Mouse (Mus musculus): ENCODE measurements at regions not wholly inside any gene's neighbourhood (a gene's known extent, or its start where the extent isn't known, plus 50 kb on each side); places are given as distances from the start of the nearest gene placed in this dataset.
A peak's percentile ranks its signal among the peaks of the same experiment; 100 is the strongest.

GRCm38 (mm10) chr10:16600551-16601224 is 1122.3 kb upstream of the Cited2 start:
- Histone ChIP-seq H3K9me3 (replicated peaks) (no peaks in the 10 kb centered on the region), H3K27ac (no peak overlapping the region), H3K4me2 (no peak overlapping the region), H3K9ac (no peak overlapping the region), H3K4me3 (replicated peaks) (no peak overlapping the region), H3K27me3 (no peaks in the 10 kb centered on the region), H3K36me3 (no peaks in the 10 kb centered on the region), H3K4me1 (no peaks in the 10 kb centered on the region)
- ATAC-seq (replicated peaks; ENCODE audit: low FRiP score), result peak; percentile 60; the same call in 1 of the 2 replicates
- WGBS, result 78% methylated on average over 10 of the region's 10 CpGs

GRCm38 (mm10) chr10:16601225-16601595 is 1121.8 kb upstream of the Cited2 start:
- H3K4me1 ChIP-seq, result no peaks in the 10 kb centered on the region
- ATAC-seq (replicated peaks; ENCODE audit: low FRiP score), result no peak
- no peak overlapping the region for H3K4me2 ChIP-seq
- H3K4me3 ChIP-seq (replicated peaks), result no peak overlapping the region
- WGBS, result 69% methylated on average over 1 of the region's 1 CpGs
- H3K9ac ChIP-seq, result no peak overlapping the region
- H3K36me3 ChIP-seq, result no peaks in the 10 kb centered on the region
- no peaks in the 10 kb centered on the region for H3K27me3 ChIP-seq
- H3K9me3 ChIP-seq (replicated peaks), result no peaks in the 10 kb centered on the region
- no peak overlapping the region for H3K27ac ChIP-seq

- H3K27me3 ChIP-seq, result no peaks in the 10 kb centered on the region
- 91% methylated on average over 3 of the region's 3 CpGs for WGBS
- H3K4me1 ChIP-seq, result no peaks in the 10 kb centered on the region
- no peak overlapping the region for H3K4me3 ChIP-seq (replicated peaks)
- H3K9me3 ChIP-seq (replicated peaks), result no peaks in the 10 kb centered on the region
- no peak for ATAC-seq (replicated peaks; ENCODE audit: low FRiP score)
- no peaks in the 10 kb centered on the region for H3K36me3 ChIP-seq
- H3K27ac ChIP-seq, result no peak overlapping the region
- H3K4me2 ChIP-seq, result no peak overlapping the region
- H3K9ac ChIP-seq, result no peak overlapping the region
Observed at GRCm38 (mm10) chr10:16608339-16608738, 1114.7 kb upstream of the Cited2 start.

GRCm38 (mm10) chr10:16618752-16619151 is 1104.3 kb upstream of the Cited2 start:
- Histone ChIP-seq H3K4me3 (replicated peaks) (no peak overlapping the region), H3K27me3 (no peaks in the 10 kb centered on the region), H3K4me2 (no peak overlapping the region), H3K9me3 (replicated peaks) (peaks cover 4% of the 10 kb centered on the region; the same call in 1 of the 2 replicates), H3K4me1 (no peaks in the 10 kb centered on the region), H3K9ac (no peak overlapping the region), H3K36me3 (no peaks in the 10 kb centered on the region), H3K27ac (no peak overlapping the region)
- WGBS, result 88% methylated on average over 2 of the region's 2 CpGs
- ATAC-seq (replicated peaks; ENCODE audit: low FRiP score), result no peak

GRCm38 (mm10) chr10:16619584-16619983 is 1103.4 kb upstream of the Cited2 start:
- no peak for ATAC-seq (replicated peaks; ENCODE audit: low FRiP score)
- WGBS, result 85% methylated on average over 2 of the region's 2 CpGs
- no peak overlapping the region for H3K9ac ChIP-seq
- H3K27me3 ChIP-seq, result no peaks in the 10 kb centered on the region
- H3K4me2 ChIP-seq, result no peak overlapping the region
- no peaks in the 10 kb centered on the region for H3K4me1 ChIP-seq
- no peak overlapping the region for H3K4me3 ChIP-seq (replicated peaks)
- no peak overlapping the region for H3K27ac ChIP-seq
- no peaks in the 10 kb centered on the region for H3K36me3 ChIP-seq
- H3K9me3 ChIP-seq (replicated peaks), result peaks cover 4% of the 10 kb centered on the region; the same call in 1 of the 2 replicates

- Histone ChIP-seq H3K36me3 (no peaks in the 10 kb centered on the region), H3K27me3 (no peaks in the 10 kb centered on the region), H3K4me1 (no peaks in the 10 kb centered on the region), H3K27ac (no peak overlapping the region), H3K4me2 (no peak overlapping the region), H3K9me3 (replicated peaks) (peaks cover 4% of the 10 kb centered on the region; the same call in 1 of the 2 replicates), H3K4me3 (replicated peaks) (no peak overlapping the region), H3K9ac (no peak overlapping the region)
- WGBS, result 69% methylated on average over 6 of the region's 6 CpGs
- no peak for ATAC-seq (replicated peaks; ENCODE audit: low FRiP score)
Observed at GRCm38 (mm10) chr10:16620804-16621559, 1102.0 kb upstream of the Cited2 start.

- no peaks in the 10 kb centered on the region for H3K9me3 ChIP-seq (replicated peaks)
- 79% methylated on average over 3 of the region's 3 CpGs for WGBS
- no peaks in the 10 kb centered on the region for H3K4me1 ChIP-seq
- H3K36me3 ChIP-seq, result no peaks in the 10 kb centered on the region
- H3K4me2 ChIP-seq, result no peak overlapping the region
- no peak for ATAC-seq (replicated peaks; ENCODE audit: low FRiP score)
- no peaks in the 10 kb centered on the region for H3K27me3 ChIP-seq
- no peak overlapping the region for H3K27ac ChIP-seq
- H3K9ac ChIP-seq, result no peak overlapping the region
- H3K4me3 ChIP-seq (replicated peaks), result no peak overlapping the region
Observed at GRCm38 (mm10) chr10:16622821-16623220, 1100.2 kb upstream of the Cited2 start.

GRCm38 (mm10) chr10:16633236-16633635 is 1089.8 kb upstream of the Cited2 start:
- Histone ChIP-seq H3K9ac (no peak overlapping the region), H3K27me3 (no peaks in the 10 kb centered on the region), H3K36me3 (no peaks in the 10 kb centered on the region), H3K4me1 (no peaks in the 10 kb centered on the region), H3K9me3 (replicated peaks) (no peaks in the 10 kb centered on the region), H3K27ac (no peak overlapping the region), H3K4me2 (no peak overlapping the region), H3K4me3 (replicated peaks) (no peak overlapping the region)
- WGBS, result 73% methylated on average over 2 of the region's 2 CpGs
- ATAC-seq (replicated peaks; ENCODE audit: low FRiP score), result no peak

GRCm38 (mm10) chr10:16635463-16635862 is 1087.6 kb upstream of the Cited2 start:
- no peak for ATAC-seq (replicated peaks; ENCODE audit: low FRiP score)
- WGBS, result 89% methylated on average over 2 of the region's 2 CpGs
- Histone ChIP-seq H3K9me3 (replicated peaks) (no peaks in the 10 kb centered on the region), H3K4me1 (no peaks in the 10 kb centered on the region), H3K9ac (no peak overlapping the region), H3K36me3 (no peaks in the 10 kb centered on the region), H3K4me2 (no peak overlapping the region), H3K4me3 (replicated peaks) (no peak overlapping the region), H3K27me3 (no peaks in the 10 kb centered on the region), H3K27ac (no peak overlapping the region)

GRCm38 (mm10) chr10:16637006-16637405 is 1086.0 kb upstream of the Cited2 start:
- Histone ChIP-seq H3K4me1 (no peaks in the 10 kb centered on the region), H3K9me3 (replicated peaks) (no peaks in the 10 kb centered on the region), H3K27ac (no peak overlapping the region), H3K4me3 (replicated peaks) (no peak overlapping the region), H3K36me3 (no peaks in the 10 kb centered on the region), H3K9ac (no peak overlapping the region), H3K4me2 (no peak overlapping the region), H3K27me3 (no peaks in the 10 kb centered on the region)
- no peak for ATAC-seq (replicated peaks; ENCODE audit: low FRiP score)

- H3K27me3 ChIP-seq, result no peaks in the 10 kb centered on the region
- H3K9ac ChIP-seq, result no peak overlapping the region
- no peak overlapping the region for H3K27ac ChIP-seq
- no peaks in the 10 kb centered on the region for H3K36me3 ChIP-seq
- no peaks in the 10 kb centered on the region for H3K4me1 ChIP-seq
- H3K9me3 ChIP-seq (replicated peaks), result no peaks in the 10 kb centered on the region
- WGBS, result 27% methylated on average over 2 of the region's 2 CpGs
- no peak for ATAC-seq (replicated peaks; ENCODE audit: low FRiP score)
- H3K4me3 ChIP-seq (replicated peaks), result no peak overlapping the region
- no peak overlapping the region for H3K4me2 ChIP-seq
Observed at GRCm38 (mm10) chr10:16638111-16638510, 1084.9 kb upstream of the Cited2 start.

GRCm38 (mm10) chr10:16640136-16640535 is 1082.9 kb upstream of the Cited2 start:
- ATAC-seq (replicated peaks; ENCODE audit: low FRiP score), result 0 out of 2 replicates have a peak, but pooled peaks have one; percentile 18
- Histone ChIP-seq H3K4me3 (replicated peaks) (no peak overlapping the region), H3K9ac (no peak overlapping the region), H3K36me3 (no peaks in the 10 kb centered on the region), H3K4me1 (no peaks in the 10 kb centered on the region), H3K9me3 (replicated peaks) (no peaks in the 10 kb centered on the region), H3K27ac (no peak overlapping the region), H3K27me3 (no peaks in the 10 kb centered on the region), H3K4me2 (no peak overlapping the region)
- WGBS, result 19% methylated on average over 4 of the region's 4 CpGs
